Mouse (Mus musculus): ENCODE data around the gene Cavin1. TPM values are rescaled to one million over a fixed set of nuclear protein-coding genes. Genes with fewer than 3 reads are reported as not detected.

Cavin1 gene
- polyA plus RNA-seq, 1 experiment from 2014 or later: 348 TPM

DNA sequence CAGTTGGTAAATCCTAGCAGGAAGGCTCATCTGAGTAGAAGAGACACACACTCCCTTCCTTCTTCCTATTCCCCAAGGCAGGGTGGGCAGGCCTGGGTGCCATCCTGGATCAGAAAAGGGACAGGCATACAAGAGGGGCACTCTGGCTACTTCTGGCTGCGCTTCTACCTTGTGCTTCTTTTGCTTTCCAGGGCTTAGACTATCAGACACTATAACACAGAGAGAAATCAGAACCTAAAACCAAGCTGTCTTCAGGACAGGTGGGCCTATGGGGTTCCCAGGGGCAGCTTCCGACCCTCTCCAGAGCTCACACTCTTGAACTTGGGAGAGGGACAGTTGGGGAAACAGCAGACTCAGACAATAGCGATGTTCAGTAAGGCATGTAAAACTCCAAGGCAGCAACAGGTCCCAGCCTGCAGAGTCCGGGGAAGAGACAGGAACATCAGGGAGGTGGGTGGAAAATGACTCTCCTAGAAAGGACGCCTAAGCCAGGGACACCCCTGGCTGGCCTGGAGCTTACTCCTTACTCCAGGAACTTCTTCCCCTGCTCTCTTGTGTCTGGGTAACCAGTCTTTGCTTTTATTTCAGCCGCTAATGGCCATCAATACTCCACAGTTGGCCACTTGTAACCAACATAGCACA is 5.7 kb downstream of the Cavin1 start:
- WGBS: 70% methylated on average over 6 of the region's 6 CpGs
- H3K4me3 ChIP-seq: 0 out of 2 replicates have a peak overlapping the region, but pooled peaks have one; percentile 85
- H3K4me2 ChIP-seq: peak overlapping the region; percentile 79
- no peaks in the 10 kb centered on the region for H3K9me3 ChIP-seq
- peak overlapping the region; percentile 98 for H3K27ac ChIP-seq (replicated peaks)
- H3K27me3 ChIP-seq (replicated peaks): no peaks in the 10 kb centered on the region
- peaks cover 86% of the 10 kb centered on the region for H3K4me1 ChIP-seq
- no peak for ATAC-seq (ENCODE audit: extremely low read depth, insufficient number of reproducible peaks, low FRiP score, low TSS enrichment)
- peaks cover 52% of the 10 kb centered on the region for H3K36me3 ChIP-seq
- peak overlapping the region; percentile 99 for H3K9ac ChIP-seq

DNA sequence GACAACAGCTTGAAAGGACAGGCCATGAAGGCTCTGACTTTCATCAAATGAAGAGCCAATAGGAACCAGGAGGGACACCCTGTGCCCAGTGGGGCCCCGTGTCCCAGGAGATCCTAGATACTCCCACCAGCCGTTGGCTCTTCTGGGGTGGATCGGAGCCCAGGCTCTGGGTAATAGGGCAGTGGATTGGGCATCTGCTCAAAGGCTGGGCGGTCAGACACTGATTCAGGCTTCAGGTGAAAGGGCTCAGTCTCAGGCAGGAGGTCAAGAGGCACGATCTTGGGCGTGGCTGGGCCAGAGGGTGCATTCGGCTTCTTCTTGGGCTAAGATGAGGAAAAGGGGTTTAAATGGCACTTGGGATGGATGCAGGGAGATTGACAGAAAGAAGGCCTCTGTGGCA is 6.5 kb downstream of the Cavin1 start:
- ATAC-seq (ENCODE audit: extremely low read depth, insufficient number of reproducible peaks, low FRiP score, low TSS enrichment): no peak
- WGBS: 79% methylated on average over 7 of the region's 7 CpGs
- Histone ChIP-seq H3K4me1 (peaks cover 94% of the 10 kb centered on the region), H3K4me3 (no peak overlapping the region), H3K9me3 (no peaks in the 10 kb centered on the region), H3K27ac (replicated peaks) (peak overlapping the region; percentile 84), H3K36me3 (peaks cover 53% of the 10 kb centered on the region), H3K9ac (peak overlapping the region; percentile 67), H3K27me3 (replicated peaks) (no peaks in the 10 kb centered on the region), H3K4me2 (no peak overlapping the region)

DNA sequence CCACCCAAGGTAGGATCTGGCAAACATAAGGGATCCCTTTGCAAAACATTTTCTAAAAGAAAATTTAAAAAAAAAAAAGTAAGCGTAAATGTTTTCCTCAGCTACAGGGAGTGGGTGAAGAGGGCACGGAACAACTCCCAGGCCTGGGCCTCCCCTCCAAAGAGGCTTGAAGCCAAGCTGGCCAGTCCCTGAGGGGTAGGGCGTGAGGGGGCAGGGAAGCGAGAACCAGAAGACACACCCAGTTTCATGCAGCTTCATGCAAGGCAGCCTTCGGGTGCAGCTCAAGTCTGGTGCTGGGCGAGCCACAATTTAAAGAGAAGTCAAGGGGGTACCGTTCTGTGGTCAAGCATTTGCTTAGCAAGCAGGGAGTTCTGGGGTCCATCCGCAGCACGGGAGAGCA is 7.0 kb downstream of the Cavin1 start:
- Histone ChIP-seq H3K27me3 (replicated peaks) (0 out of 2 replicates have a peak, but pooled peaks cover 5% of the 10 kb centered on the region), H3K4me2 (no peak overlapping the region), H3K36me3 (peaks cover 58% of the 10 kb centered on the region), H3K27ac (replicated peaks) (peak overlapping the region; percentile 84), H3K9ac (peak overlapping the region; percentile 67), H3K9me3 (no peaks in the 10 kb centered on the region), H3K4me1 (peaks cover 100% of the 10 kb centered on the region), H3K4me3 (no peak overlapping the region)
- ATAC-seq (ENCODE audit: extremely low read depth, insufficient number of reproducible peaks, low FRiP score, low TSS enrichment): no peak
- WGBS: 67% methylated on average over 9 of the region's 9 CpGs

DNA sequence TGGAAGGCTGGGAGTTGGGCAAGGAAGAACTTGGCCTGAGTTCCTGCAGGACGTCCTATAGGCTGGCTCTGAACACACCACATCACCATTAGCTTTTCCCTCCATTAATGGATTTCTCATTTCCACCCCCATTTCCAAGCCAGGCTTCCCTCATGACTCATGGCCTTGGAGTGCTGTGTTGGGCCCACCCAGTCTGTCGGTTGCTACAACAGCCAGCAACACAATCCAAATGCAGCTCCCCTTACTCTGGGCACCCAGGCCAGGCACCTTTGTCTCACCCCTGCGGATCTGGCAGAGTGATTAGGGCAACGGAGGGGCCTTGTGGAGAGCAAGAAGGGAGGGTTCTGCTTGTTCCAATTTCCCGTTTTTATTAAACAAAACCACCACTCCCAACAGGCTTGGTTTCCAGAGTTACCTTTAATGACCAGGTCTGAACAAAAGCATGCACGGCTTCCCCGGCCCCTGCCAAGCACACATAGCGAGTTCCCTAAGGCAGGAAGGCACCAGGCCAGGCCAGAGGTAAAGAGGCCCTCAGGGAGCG is 8.2 kb downstream of the Cavin1 start:
- H3K9me3 ChIP-seq: no peaks in the 10 kb centered on the region
- peaks cover 100% of the 10 kb centered on the region for H3K4me1 ChIP-seq
- H3K9ac ChIP-seq: peak overlapping the region; percentile 67
- 0 out of 2 replicates have a peak overlapping the region, but pooled peaks have one; percentile 3 for H3K4me3 ChIP-seq
- ATAC-seq (ENCODE audit: extremely low read depth, insufficient number of reproducible peaks, low FRiP score, low TSS enrichment): peak; percentile 33; the same call in 1 of the 2 replicates
- 47% methylated on average over 9 of the region's 9 CpGs for WGBS
- 0 out of 2 replicates have a peak, but pooled peaks cover 9% of the 10 kb centered on the region for H3K27me3 ChIP-seq (replicated peaks)
- peak overlapping the region; percentile 7 for H3K4me2 ChIP-seq
- H3K27ac ChIP-seq (replicated peaks): peak overlapping the region; percentile 84
- H3K36me3 ChIP-seq: peaks cover 71% of the 10 kb centered on the region

DNA sequence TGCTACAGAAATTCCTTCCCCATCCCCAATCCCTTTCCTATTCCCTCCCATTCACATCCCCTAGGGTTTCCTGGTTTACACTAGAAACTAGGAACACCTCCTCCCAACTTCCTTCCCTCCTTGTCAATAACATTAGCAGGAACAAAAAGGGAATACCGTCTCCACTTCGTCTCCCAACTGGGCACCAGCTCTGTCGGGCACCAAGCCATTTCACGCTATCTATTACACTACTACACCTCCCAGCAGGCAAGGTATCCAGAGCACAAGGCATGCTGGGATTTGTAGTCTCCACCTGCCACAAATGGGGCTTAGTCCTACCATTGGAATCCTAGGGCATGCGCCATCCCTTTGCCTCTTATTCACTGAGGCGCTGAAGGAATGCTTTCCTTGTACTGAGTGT is 10.1 kb downstream of the Cavin1 start:
- Histone ChIP-seq H3K36me3 (peaks cover 77% of the 10 kb centered on the region), H3K9ac (peak overlapping the region; percentile 60), H3K27ac (replicated peaks) (peak overlapping the region; percentile 81), H3K9me3 (no peaks in the 10 kb centered on the region), H3K4me3 (no peak overlapping the region), H3K4me1 (peaks cover 83% of the 10 kb centered on the region), H3K4me2 (peak overlapping the region; percentile 53), H3K27me3 (replicated peaks) (0 out of 2 replicates have a peak, but pooled peaks cover 9% of the 10 kb centered on the region)
- 10% methylated on average over 6 of the region's 6 CpGs for WGBS
- ATAC-seq (ENCODE audit: extremely low read depth, insufficient number of reproducible peaks, low FRiP score, low TSS enrichment): peak; percentile 27; the same call in 1 of the 2 replicates

DNA sequence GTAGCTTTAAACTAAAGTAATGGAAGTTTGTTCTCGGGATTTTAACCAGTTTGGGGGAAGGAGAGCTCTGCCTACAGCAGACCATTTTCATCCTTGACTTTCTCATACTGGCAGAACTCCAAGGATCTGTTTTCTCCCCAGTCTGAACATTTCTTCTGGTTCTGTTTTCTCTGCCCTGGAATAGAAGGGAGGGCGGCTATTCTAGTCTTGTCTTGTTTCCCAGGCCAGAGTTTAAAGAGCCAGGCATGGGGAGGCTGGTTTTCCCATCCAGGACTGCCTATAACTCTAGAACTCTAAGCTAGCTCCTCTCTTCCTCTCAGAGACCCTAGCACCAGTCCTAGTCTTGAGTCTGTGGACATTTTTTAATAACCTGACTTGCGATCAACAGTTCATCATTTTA is 10.9 kb downstream of the Cavin1 start:
- Histone ChIP-seq H3K4me2 (peak overlapping the region; percentile 53), H3K9me3 (no peaks in the 10 kb centered on the region), H3K9ac (peak overlapping the region; percentile 60), H3K27me3 (replicated peaks) (0 out of 2 replicates have a peak, but pooled peaks cover 9% of the 10 kb centered on the region), H3K36me3 (peaks cover 77% of the 10 kb centered on the region), H3K4me3 (0 out of 2 replicates have a peak overlapping the region, but pooled peaks have one; percentile 11), H3K27ac (replicated peaks) (peak overlapping the region; percentile 81), H3K4me1 (peaks cover 76% of the 10 kb centered on the region)
- WGBS: 29% methylated on average over 3 of the region's 3 CpGs
- ATAC-seq (ENCODE audit: extremely low read depth, insufficient number of reproducible peaks, low FRiP score, low TSS enrichment): no peak

DNA sequence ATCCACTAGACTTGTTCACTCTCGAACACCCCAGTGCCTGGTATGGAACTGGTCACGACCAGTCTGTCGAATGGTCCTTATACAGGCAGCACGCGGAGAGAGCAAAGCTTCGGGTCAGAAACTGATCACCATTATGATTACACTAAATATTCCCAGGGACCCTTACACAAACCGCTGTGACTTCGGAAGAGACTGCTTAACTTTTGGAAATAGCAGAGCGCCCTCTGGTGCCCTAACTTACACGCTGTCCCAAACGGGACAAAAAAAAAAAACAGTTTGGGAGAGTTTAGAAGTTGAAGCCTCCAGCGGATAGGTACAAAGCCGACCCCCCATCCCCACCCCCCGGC is 11.2 kb downstream of the Cavin1 start:
- Histone ChIP-seq H3K4me3 (peak overlapping the region; percentile 11; the same call in 1 of the 2 replicates), H3K4me1 (peaks cover 72% of the 10 kb centered on the region), H3K27ac (replicated peaks) (peak overlapping the region; percentile 81; the same call in 1 of the 2 replicates), H3K9ac (peak overlapping the region; percentile 60), H3K36me3 (peaks cover 74% of the 10 kb centered on the region), H3K27me3 (replicated peaks) (0 out of 2 replicates have a peak, but pooled peaks cover 9% of the 10 kb centered on the region), H3K4me2 (peak overlapping the region; percentile 53), H3K9me3 (no peaks in the 10 kb centered on the region)
- WGBS: 8% methylated on average over 14 of the region's 14 CpGs
- no peak for ATAC-seq (ENCODE audit: extremely low read depth, insufficient number of reproducible peaks, low FRiP score, low TSS enrichment)

DNA sequence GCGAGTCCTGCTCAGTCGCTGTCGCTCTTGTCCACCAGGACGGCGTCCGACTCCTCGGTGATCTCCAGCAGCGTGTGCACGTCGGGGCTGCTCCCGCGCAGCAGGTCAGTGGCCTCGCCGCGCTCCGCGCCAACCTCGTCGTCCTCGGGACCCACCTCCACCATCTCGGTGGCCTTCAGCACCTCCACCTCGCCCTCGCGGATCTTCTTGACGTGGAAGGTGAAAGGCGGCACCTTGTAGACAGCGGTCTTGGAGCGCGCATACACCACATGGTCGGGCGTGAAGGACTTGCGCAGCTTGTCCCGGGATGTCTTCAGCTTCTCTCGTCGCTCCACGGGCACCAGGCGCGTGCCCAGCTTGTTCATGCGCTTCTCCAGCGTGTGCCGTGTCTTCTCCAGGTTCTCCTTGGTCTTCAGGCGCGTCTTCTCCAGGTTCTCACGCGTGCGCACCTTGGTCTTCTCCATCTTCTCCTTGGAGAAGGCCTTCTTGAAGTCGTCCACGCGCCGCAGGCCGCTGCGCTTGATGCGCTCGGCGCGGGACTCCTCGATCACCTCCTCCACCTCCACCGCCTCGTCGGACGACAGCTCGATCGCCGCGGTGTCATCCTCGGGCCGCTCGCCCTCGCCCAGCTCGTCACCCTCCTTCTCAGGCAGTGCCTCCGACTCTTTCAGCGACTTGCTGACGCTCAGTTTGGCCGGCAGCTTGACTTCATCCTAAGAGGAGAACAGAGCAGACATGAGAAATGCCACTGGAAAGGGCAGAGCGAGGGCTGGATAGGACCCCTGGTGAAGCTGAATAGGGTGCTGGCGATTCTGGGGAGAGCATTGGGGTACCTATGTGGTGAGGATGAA is 11.8 kb downstream of the Cavin1 start:
- no peak overlapping the region; the same call in 1 of the 2 replicates for H3K4me3 ChIP-seq
- H3K4me1 ChIP-seq: peaks cover 66% of the 10 kb centered on the region
- 37% methylated on average over 76 of the region's 76 CpGs for WGBS
- H3K27ac ChIP-seq (replicated peaks): 0 out of 2 replicates have a peak overlapping the region, but pooled peaks have one; percentile 12
- peaks cover 74% of the 10 kb centered on the region for H3K36me3 ChIP-seq
- peak overlapping the region; percentile 60 for H3K9ac ChIP-seq
- 0 out of 2 replicates have a peak, but pooled peaks cover 9% of the 10 kb centered on the region for H3K27me3 ChIP-seq (replicated peaks)
- no peak for ATAC-seq (ENCODE audit: extremely low read depth, insufficient number of reproducible peaks, low FRiP score, low TSS enrichment)
- peak overlapping the region; percentile 53 for H3K4me2 ChIP-seq
- H3K9me3 ChIP-seq: no peaks in the 10 kb centered on the region

DNA sequence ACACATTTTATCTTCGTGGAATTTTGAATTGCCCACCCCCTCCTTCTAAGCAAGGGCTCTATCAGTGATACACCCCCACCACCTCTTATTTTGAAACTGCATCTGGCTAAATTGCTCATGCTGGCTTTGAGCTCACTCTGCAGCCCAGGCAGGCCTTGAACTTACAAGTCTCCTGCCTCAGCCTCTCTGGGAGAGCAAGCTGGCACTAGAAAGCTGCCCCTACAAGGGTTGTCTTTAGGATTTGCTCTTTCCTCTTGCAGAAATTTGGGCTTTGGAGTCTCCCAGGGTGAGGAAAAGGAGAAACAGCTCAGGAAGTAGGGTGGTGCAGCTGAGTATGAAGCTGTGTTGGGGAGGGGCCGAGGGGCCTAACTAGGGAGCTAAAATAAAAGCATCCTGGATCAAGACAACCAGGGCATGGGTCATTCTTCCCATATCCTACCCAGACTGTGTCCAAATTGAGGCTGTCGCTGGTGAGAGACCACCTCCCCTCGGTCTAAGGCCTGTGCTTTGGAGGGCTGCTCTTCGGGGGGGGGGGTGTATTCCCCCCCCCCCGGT is 12.7 kb downstream of the Cavin1 start:
- no peak for ATAC-seq (ENCODE audit: extremely low read depth, insufficient number of reproducible peaks, low FRiP score, low TSS enrichment)
- H3K36me3 ChIP-seq: peaks cover 69% of the 10 kb centered on the region
- 0 out of 2 replicates have a peak, but pooled peaks cover 9% of the 10 kb centered on the region for H3K27me3 ChIP-seq (replicated peaks)
- no peak overlapping the region for H3K4me3 ChIP-seq
- H3K4me2 ChIP-seq: no peak overlapping the region
- 44% methylated on average over 6 of the region's 6 CpGs for WGBS
- H3K9me3 ChIP-seq: no peaks in the 10 kb centered on the region
- H3K27ac ChIP-seq (replicated peaks): peak overlapping the region; percentile 12; the same call in 1 of the 2 replicates
- peak overlapping the region; percentile 60; the same call in 1 of the 2 replicates for H3K9ac ChIP-seq
- H3K4me1 ChIP-seq: peaks cover 58% of the 10 kb centered on the region

DNA sequence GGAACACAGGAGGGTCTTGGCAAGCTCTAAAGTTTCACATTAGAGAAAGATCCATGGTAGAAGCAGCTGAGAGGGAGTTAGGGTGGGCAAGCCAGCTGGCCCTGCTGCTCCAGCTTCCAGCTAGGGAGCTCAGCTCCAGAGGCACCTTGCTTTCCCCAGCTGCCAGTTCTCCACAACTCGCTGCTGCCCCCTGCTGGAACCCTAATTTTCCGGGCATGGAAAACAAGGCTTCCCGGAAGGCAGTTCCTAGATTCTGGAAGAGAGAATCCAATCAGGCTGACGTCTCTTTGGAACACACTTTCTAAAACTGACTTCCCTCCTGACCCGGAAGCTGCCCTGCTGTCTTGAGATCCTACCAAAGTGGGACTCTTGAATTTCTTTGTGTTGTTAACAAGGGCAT is 13.4 kb downstream of the Cavin1 start:
- H3K4me3 ChIP-seq: no peak overlapping the region
- H3K27ac ChIP-seq (replicated peaks): no peak overlapping the region; the same call in 1 of the 2 replicates
- H3K36me3 ChIP-seq: peaks cover 62% of the 10 kb centered on the region
- H3K27me3 ChIP-seq (replicated peaks): 0 out of 2 replicates have a peak, but pooled peaks cover 9% of the 10 kb centered on the region
- no peak overlapping the region for H3K4me2 ChIP-seq
- H3K9ac ChIP-seq: peak overlapping the region; percentile 4; the same call in 1 of the 2 replicates
- ATAC-seq (ENCODE audit: extremely low read depth, insufficient number of reproducible peaks, low FRiP score, low TSS enrichment): no peak
- 6% methylated on average over 5 of the region's 5 CpGs for WGBS
- peaks cover 57% of the 10 kb centered on the region for H3K4me1 ChIP-seq
- H3K9me3 ChIP-seq: no peaks in the 10 kb centered on the region
